Mouse (Mus musculus): ENCODE results near the gene Tatdn3.

DNA sequence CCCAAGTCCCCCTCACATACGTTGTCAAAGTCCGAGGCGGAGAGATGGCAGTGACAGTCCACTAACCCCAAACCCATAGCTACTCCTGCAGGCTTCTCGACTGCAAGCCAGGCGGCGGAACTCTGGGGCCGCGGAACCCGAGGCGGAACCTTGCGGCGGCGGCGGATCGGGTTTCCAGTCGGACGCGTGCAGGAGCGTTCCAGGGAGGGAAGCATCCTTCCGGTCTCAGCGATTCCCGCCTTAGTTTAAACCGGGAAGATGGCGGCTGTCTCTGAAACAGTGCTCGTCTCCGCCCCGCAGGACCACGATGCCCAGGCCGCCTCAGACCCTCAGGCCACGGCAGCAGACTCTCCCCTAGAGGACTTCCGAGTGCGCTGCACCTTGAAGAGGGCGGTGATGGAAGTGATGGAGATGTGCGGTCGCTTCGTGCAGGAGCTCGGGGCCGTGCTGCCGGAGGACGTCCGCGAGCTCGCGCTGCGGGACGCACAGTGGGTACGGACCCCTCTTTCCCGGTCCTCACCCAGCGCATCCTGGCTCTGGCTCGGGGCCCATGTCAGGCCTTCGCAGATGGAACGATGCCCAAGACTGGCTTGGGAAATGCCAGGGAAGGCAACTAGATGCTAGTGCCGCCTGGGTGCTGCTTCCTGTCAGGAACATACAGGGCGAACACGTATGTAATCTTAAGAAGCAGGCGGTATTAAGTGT lies at the start of gene Tatdn3, which contains the start of gene Nsl1:
- TF ChIP-seq CTCF (IDR thresholded peaks at IDR 0.05) = peak; percentile 61
- peak; percentile 76 for TF ChIP-seq POLR2A (IDR thresholded peaks at IDR 0.05; ENCODE audit: insufficient read depth, low read depth, low read length)
